Mouse (Mus musculus) forebrain, embryonic 12.5 days (tissue): ENCODE results near the gene Gm28372. TPM values are rescaled to one million over a fixed set of nuclear protein-coding genes. Genes with fewer than 3 reads are reported as not detected.

Source experiments
- polyA plus RNA-seq: library from polyadenylated mRNA; unstranded; fragments of >200 nt; fragmentation: Nextera tagmentation; extraction: Ambion mirVana; gene quantifications from 2 replicates; pipeline ENCODE4 v1.2.1, GENCODE M21; 2016

Gene Gm28372
- polyA plus RNA-seq, 1 experiment from 2014 or later: not detected

Other genes with a start within 250 kb of the Gm28372 start
- gene Snrpb, start 225.8 kb upstream of the Gm28372 start, polyA plus RNA-seq: 577 and 590 TPM in 2 replicates
- not detected in 2 replicates for gene Tmc2, start 210.0 kb upstream of the Gm28372 start, polyA plus RNA-seq
- gene Nop56, start 130.8 kb upstream of the Gm28372 start, polyA plus RNA-seq: 366 and 374 TPM in 2 replicates
- 130 TPM in 2 replicates for gene Idh3b, start 120.7 kb upstream of the Gm28372 start, polyA plus RNA-seq
- 2.7 and 2.9 TPM in 2 replicates for gene Ebf4, start 110.1 kb upstream of the Gm28372 start, polyA plus RNA-seq
- gene Cpxm1, start 7.7 kb upstream of the Gm28372 start, polyA plus RNA-seq: 26.2 and 28.4 TPM in 2 replicates
- gene 1700020A23Rik, start within 50 bp of the Gm28372 start, polyA plus RNA-seq: not detected in 2 replicates
- 0.15 TPM in 1 of 2 replicates, not detected in the other for gene Tmem239, start 1.2 kb downstream of the Gm28372 start, polyA plus RNA-seq
- 133 and 137 TPM in 2 replicates for gene Vps16, start 19.1 kb downstream of the Gm28372 start, polyA plus RNA-seq
- gene Pced1a, start 19.5 kb downstream of the Gm28372 start, polyA plus RNA-seq: 10.9 TPM in 2 replicates
- gene Ptpra, start 45.0 kb downstream of the Gm28372 start, polyA plus RNA-seq: 130 and 138 TPM in 2 replicates
- 67.0 and 70.9 TPM in 2 replicates for gene Mrps26, start 158.5 kb downstream of the Gm28372 start, polyA plus RNA-seq
- not detected in 2 replicates for gene Oxt, start 170.9 kb downstream of the Gm28372 start, polyA plus RNA-seq
- gene Avp, start 177.3 kb downstream of the Gm28372 start, polyA plus RNA-seq: not detected in 2 replicates
- gene Fastkd5, start 224.8 kb downstream of the Gm28372 start, polyA plus RNA-seq: 16.8 and 19.3 TPM in 2 replicates
- 13.1 and 16.9 TPM in 2 replicates for gene Ubox5, start 224.8 kb downstream of the Gm28372 start, polyA plus RNA-seq
- gene Lzts3, start 237.6 kb downstream of the Gm28372 start, polyA plus RNA-seq: 7.2 and 7.4 TPM in 2 replicates